Mouse (Mus musculus) heart, embryonic 14.5 days (tissue): ENCODE results near the gene Nfyc. TPM values are rescaled to one million over a fixed set of nuclear protein-coding genes. Genes with fewer than 3 reads are reported as not detected.
A peak's percentile ranks its signal among the peaks of the same experiment; 100 is the strongest.

Experiments used
- ATAC-seq: fragments of 200-750 bp; cut with Nextera tagmentation; 2 replicates; pipeline ENCODE4 v1.8.0; 2017; ENCODE audit warnings: low read depth, moderate TSS enrichment; ENCODE audit not compliant: insufficient number of reproducible peaks, insufficient read depth, low FRiP score
- H3K27ac ChIP-seq, 2 experiments: fragments of 200-500 bp in 1 of 2; fragments of 300-500 bp in 1 of 2; sonication (generic) in 1 of 2; replicated peaks in 1 of 2; 2 replicates each; pipeline ENCODE4 v1.5.1; 2012 to 2014; ENCODE audit warnings: low read depth in 2 of 2, low read length in 2 of 2, control low read depth in 1 of 2, mild to moderate bottlenecking in 1 of 2, mixed read lengths in 1 of 2; ENCODE audit not compliant: control insufficient read depth in 1 of 2, insufficient read depth in 1 of 2
- H3K27me3 ChIP-seq: fragments of 300-500 bp; sonication (generic); 2 replicates; pipeline ENCODE4 v1.6.1; 2014; ENCODE audit warnings: mild to moderate bottlenecking, low read length, control low read depth; ENCODE audit not compliant: control insufficient read depth, insufficient read depth
- H3K36me3 ChIP-seq: fragments of 300-500 bp; sonication (generic); 2 replicates; pipeline ENCODE4 v1.6.1; 2014; ENCODE audit warnings: mild to moderate bottlenecking, control low read depth, low read length, mixed read lengths; ENCODE audit not compliant: control insufficient read depth, insufficient read depth
- H3K4me1 ChIP-seq, 2 experiments: fragments of 200-500 bp in 1 of 2; fragments of 300-500 bp in 1 of 2; sonication (generic) in 1 of 2; 2 replicates each; pipeline ENCODE4 v1.6.1; 2012 to 2014; ENCODE audit warnings: low read length in 2 of 2, control low read depth in 1 of 2, mixed read lengths in 1 of 2; ENCODE audit not compliant: control insufficient read depth in 2 of 2, insufficient read depth in 2 of 2
- H3K4me2 ChIP-seq: fragments of 300-500 bp; sonication (generic); 2 replicates; pipeline ENCODE4 v1.6.1; 2014; ENCODE audit warnings: mild to moderate bottlenecking, low read length
- H3K4me3 ChIP-seq, 2 experiments: fragments of 200-500 bp in 1 of 2; fragments of 300-500 bp in 1 of 2; sonication (generic) in 1 of 2; 2 replicates each; pipeline ENCODE4 v1.5.1; 2012 to 2014; ENCODE audit warnings: low read length in 2 of 2, mild to moderate bottlenecking in 2 of 2, control low read depth in 1 of 2, low read depth in 1 of 2, moderate library complexity in 1 of 2; ENCODE audit not compliant: control insufficient read depth in 1 of 2, insufficient read depth in 1 of 2
- H3K9ac ChIP-seq: fragments of 300-500 bp; sonication (generic); 2 replicates; pipeline ENCODE4 v1.6.1; 2014; ENCODE audit warnings: mild to moderate bottlenecking, low read length
- H3K9me3 ChIP-seq: fragments of 300-500 bp; sonication (generic); 2 replicates; pipeline ENCODE4 v1.6.1; 2016; ENCODE audit warnings: low read length, control low read depth; ENCODE audit not compliant: control insufficient read depth
- WGBS: fragments of 180-500 bp; shearing (Covaris S2); extraction: QIAGEN DNeasy Blood & Tissue Kit; methylation state at CpG from one replicate; pipeline ENCODE4 v1.1.7; 2014; 5-methylcytosine and 5-hydroxymethylcytosine counted together
- polyA plus RNA-seq: library from polyadenylated mRNA; unstranded; fragments of >200 nt; fragmentation: Nextera tagmentation; extraction: Ambion mirVana; gene quantifications from 2 replicates; pipeline ENCODE4 v1.2.1, GENCODE M21; 2014

Nfyc gene
- polyA plus RNA-seq, 1 experiment from 2014 or later = 107 TPM

DNA sequence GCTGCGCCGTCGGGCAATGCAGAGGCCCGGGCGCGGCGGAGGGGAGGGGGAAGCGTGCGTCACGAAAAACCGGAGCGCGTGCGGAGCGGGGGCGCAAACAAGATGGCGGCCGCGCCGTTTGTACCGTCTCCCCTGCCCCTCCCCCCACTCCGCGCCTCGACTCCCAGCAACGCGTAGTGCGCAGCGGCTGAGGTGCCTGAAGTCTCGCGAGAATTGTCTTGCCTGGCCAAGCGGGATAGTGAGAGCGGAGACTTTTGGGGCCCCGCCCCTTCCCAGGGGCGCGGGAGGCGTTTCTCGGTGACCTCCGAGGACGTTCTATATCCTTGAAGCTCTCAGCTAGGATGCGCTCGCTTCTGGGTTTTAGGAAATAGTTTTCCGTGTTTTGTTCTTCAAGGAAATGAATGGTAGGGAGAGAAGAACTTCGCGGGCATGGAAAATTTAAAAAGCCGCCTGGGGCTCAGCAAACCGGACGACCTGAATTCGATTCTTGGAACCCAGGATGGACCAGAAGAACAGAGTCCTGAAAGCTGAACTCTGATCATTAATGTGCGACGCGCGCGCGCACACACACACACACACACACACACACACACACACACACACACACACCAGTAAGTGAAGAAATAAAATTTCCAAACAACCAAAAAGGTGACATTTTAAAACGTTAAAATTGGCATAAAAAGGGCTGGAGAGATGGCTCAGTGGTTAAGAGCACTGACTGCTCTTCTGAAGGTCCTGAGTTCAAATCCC is 5.6 kb downstream of the Nfyc start:
- Histone ChIP-seq H3K36me3 (no peaks in the 10 kb centered on the region), H3K4me1 (peaks cover 0 to 23% of the 10 kb centered on the region in 2 experiments; a peak in 3 of 4 replicates), H3K27ac (peak overlapping the region; percentile 99 to 100), H3K4me2 (peak overlapping the region; percentile 83), H3K9me3 (no peaks in the 10 kb centered on the region), H3K27me3 (no peaks in the 10 kb centered on the region), H3K9ac (peak overlapping the region; percentile 97), H3K4me3 (peak overlapping the region; percentile 67 to 92)
- 1% methylated on average over 37 of the region's 55 CpGs for WGBS
- peak; percentile 95 for ATAC-seq

GRCm38 (mm10) chr4:120825100-120825553 is 6.2 kb downstream of the Nfyc start:
- H3K9ac ChIP-seq = peak overlapping the region; percentile 97
- H3K36me3 ChIP-seq = no peaks in the 10 kb centered on the region
- H3K4me1 ChIP-seq = peaks cover 0 to 23% of the 10 kb centered on the region in 2 experiments; a peak in 3 of 4 replicates
- peak overlapping the region; percentile 83 for H3K4me2 ChIP-seq
- no peaks in the 10 kb centered on the region for H3K27me3 ChIP-seq
- peak; percentile 93 for ATAC-seq
- peak overlapping the region; percentile 67 to 92 for H3K4me3 ChIP-seq
- H3K9me3 ChIP-seq = no peaks in the 10 kb centered on the region
- WGBS = under 1% methylated on average over 47 of the region's 53 CpGs
- H3K27ac ChIP-seq = peak overlapping the region; percentile 99 to 100

GRCm38 (mm10) chr4:120822191-120822911 is 9.0 kb downstream of the Nfyc start:
- 87% methylated on average over 2 of the region's 2 CpGs for WGBS
- H3K9ac ChIP-seq = no peak overlapping the region
- H3K36me3 ChIP-seq = no peaks in the 10 kb centered on the region
- H3K27ac ChIP-seq = no peak overlapping the region
- peaks cover 0 to 42% of the 10 kb centered on the region in 2 experiments for H3K4me1 ChIP-seq
- H3K4me3 ChIP-seq = no peak overlapping the region
- no peaks in the 10 kb centered on the region for H3K27me3 ChIP-seq
- ATAC-seq = no peak
- no peaks in the 10 kb centered on the region for H3K9me3 ChIP-seq
- H3K4me2 ChIP-seq = no peak overlapping the region

DNA sequence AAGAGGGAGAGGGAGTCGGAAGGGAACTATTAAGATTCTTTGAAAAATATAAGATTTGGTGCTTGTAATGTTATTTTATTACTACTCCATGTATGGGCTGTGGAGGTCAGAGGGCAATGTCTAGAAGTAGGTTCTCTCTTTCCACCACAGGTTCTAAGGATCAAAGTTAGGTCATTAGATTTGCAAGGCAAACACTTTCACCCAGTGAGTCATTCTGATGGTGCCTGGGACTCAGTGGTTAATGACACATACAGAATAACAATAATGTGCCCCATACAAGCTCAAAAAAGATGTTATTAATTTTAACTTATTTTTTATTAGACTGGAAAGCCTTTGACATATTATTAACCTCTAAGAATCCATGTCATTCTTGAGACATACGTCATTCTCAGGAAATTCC is 11.5 kb downstream of the Nfyc start:
- Histone ChIP-seq H3K4me2 (no peak overlapping the region), H3K27me3 (no peaks in the 10 kb centered on the region), H3K36me3 (no peaks in the 10 kb centered on the region), H3K9ac (no peak overlapping the region), H3K27ac (no peak overlapping the region), H3K9me3 (no peaks in the 10 kb centered on the region), H3K4me3 (no peak overlapping the region), H3K4me1 (peaks cover 3 to 55% of the 10 kb centered on the region in 2 experiments)
- 88% methylated on average over 2 of the region's 2 CpGs for WGBS
- no peak for ATAC-seq

DNA sequence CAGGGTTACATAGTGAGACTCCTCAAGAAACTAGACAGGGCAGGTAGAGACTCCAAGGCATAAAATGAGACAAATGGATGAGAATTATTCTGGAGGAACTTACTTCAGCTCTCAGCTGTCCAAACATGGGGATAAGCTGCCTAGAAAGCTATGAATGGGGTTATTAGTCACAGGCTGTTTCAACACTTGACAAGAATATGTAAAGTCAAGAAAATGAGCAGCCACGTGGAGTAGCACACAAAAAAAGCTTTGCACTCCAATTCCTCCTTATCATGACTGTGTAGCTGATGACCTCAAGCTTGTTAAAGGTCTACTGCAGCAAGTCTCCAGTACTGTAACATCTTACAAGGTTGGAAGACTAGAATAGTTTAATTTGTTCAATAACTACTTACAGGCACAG is 12.1 kb downstream of the Nfyc start:
- Histone ChIP-seq H3K36me3 (no peaks in the 10 kb centered on the region), H3K4me1 (peaks cover 3 to 52% of the 10 kb centered on the region in 2 experiments), H3K9ac (no peak overlapping the region), H3K27me3 (no peaks in the 10 kb centered on the region), H3K9me3 (no peaks in the 10 kb centered on the region), H3K4me3 (no peak overlapping the region), H3K4me2 (no peak overlapping the region), H3K27ac (no peak overlapping the region)
- no peak for ATAC-seq
- WGBS = 27% methylated on average over 1 of the region's 1 CpGs

DNA sequence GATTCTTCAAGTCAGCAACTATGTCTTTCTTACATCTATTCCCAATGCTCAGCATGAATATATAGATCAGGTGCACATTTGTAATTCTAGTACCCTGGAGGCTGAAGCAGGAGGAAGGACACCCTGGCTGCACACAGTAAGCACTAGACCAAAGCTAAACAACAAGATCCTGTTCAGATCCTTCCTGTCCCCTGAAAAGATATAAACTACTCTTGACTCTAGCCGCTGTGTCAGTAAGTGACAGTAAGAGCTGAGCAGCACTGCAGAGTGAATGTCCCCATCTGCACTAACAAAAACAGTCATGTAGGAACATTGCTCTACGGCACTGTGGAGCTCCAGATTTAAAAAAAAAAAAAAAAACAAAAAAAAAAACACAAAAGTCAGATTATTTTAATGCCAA is 13.4 kb downstream of the Nfyc start:
- ATAC-seq = no peak
- Histone ChIP-seq H3K27me3 (no peaks in the 10 kb centered on the region), H3K9me3 (no peaks in the 10 kb centered on the region), H3K9ac (no peak overlapping the region), H3K27ac (peak overlapping the region in 1 of 2 experiments; percentile 35; a peak in 2 of 4 replicates), H3K36me3 (no peaks in the 10 kb centered on the region), H3K4me1 (peaks cover 3 to 50% of the 10 kb centered on the region in 2 experiments; a peak in 3 of 4 replicates), H3K4me3 (no peak overlapping the region), H3K4me2 (no peak overlapping the region)
- 47% methylated on average over 2 of the region's 2 CpGs for WGBS

GRCm38 (mm10) chr4:120817002-120817774 is 14.2 kb downstream of the Nfyc start:
- Histone ChIP-seq H3K4me2 (peak overlapping the region; percentile 76), H3K4me3 (no peak overlapping the region), H3K9me3 (no peaks in the 10 kb centered on the region), H3K4me1 (peaks cover 3 to 45% of the 10 kb centered on the region in 2 experiments; a peak in 3 of 4 replicates), H3K27ac (peak overlapping the region; percentile 68 to 92; a peak in 3 of 4 replicates), H3K9ac (peak overlapping the region; percentile 79), H3K27me3 (no peaks in the 10 kb centered on the region), H3K36me3 (no peaks in the 10 kb centered on the region)
- peak; percentile 17; the same call in 1 of the 2 replicates for ATAC-seq
- WGBS = 7% methylated on average over 3 of the region's 3 CpGs
